Mouse (Mus musculus) spleen, adult 2 months (tissue): ENCODE data around the gene Cycs.

Source experiments
- CTCF ChIP-seq: fragments of 200-500 bp; IDR thresholded peaks from 2 replicates; pipeline ENCODE4 v1.5.1; 2011; ENCODE audit warnings: mild to moderate bottlenecking, inconsistent platforms; ENCODE audit not compliant: insufficient read depth, insufficient read length, insufficient replicate concordance; ENCODE audit errors: extremely low read depth
- POLR2A ChIP-seq: fragments of 200-500 bp; IDR thresholded peaks from 2 replicates; pipeline ENCODE4 v1.6.1; 2011; ENCODE audit warnings: low read depth, low read length, inconsistent platforms

GRCm38 (mm10) chr6:50558877-50559276 lies 7.5 kb downstream of the Cycs start:
- TF ChIP-seq CTCF: no peak
- no peak for TF ChIP-seq POLR2A
